Mouse (Mus musculus) CD4-positive naive resting alpha-beta T cell, adult 76 days (primary cell): ENCODE results near the gene Zfp983. TPM values are rescaled to one million over a fixed set of nuclear protein-coding genes. Genes with fewer than 3 reads are reported as not detected.

ENCODE experiments used
- total RNA-seq: library from RNA; stranded (reverse); gene quantifications from one replicate; pipeline ENCODE4 v1.2.4, GENCODE M21; 2023

The Zfp983 gene
- total RNA-seq = 6.9 TPM

GRCm38 (mm10) chr17:21650364-21650907 lies at the start of gene Zfp983:
Gene Zfp983, plus strand, starts transcription at chr17:21650624.

GRCm38 (mm10) chr17:21691560-21691959 lies 41.1 kb downstream of the Zfp983 start, which contains the start of gene Gm10226:
Gene Gm10226, plus strand, starts transcription at chr17:21691860.

GRCm38 (mm10) chr17:21707343-21707996 lies 57.0 kb downstream of the Zfp983 start, which contains the start of gene Zfp760:
Gene Zfp760, plus strand, starts transcription at chr17:21707741.

Other genes with a start within 250 kb of the Zfp983 start
- 1.8 TPM for gene Zfp54, start 227.4 kb upstream of the Zfp983 start, total RNA-seq
- 25.6 TPM for gene Zfp51, start 200.2 kb upstream of the Zfp983 start, total RNA-seq
- gene Zfp53, start 161.6 kb upstream of the Zfp983 start, total RNA-seq = 35.9 TPM
- gene Zfp52, start 115.1 kb upstream of the Zfp983 start, total RNA-seq = 5.1 TPM
- 0.82 TPM for gene Zfp948, start 83.6 kb upstream of the Zfp983 start, total RNA-seq
- 6.3 TPM for gene Gm10226, start 41.2 kb downstream of the Zfp983 start, total RNA-seq
- 0.67 TPM for gene Zfp760, start 57.1 kb downstream of the Zfp983 start, total RNA-seq
- gene Zfp229, start 80.2 kb downstream of the Zfp983 start, total RNA-seq = 0.50 TPM
- 0.70 TPM for gene Zfp820, start 195.1 kb downstream of the Zfp983 start, total RNA-seq